Mouse (Mus musculus): ENCODE data around the gene Foxo3. TPM values are rescaled to one million over a fixed set of nuclear protein-coding genes. Genes with fewer than 3 reads are reported as not detected.
A peak's percentile ranks its signal among the peaks of the same experiment; 100 is the strongest.

The Foxo3 gene
- total RNA-seq (2021): 10 to 100 TPM; 43.8 to 46.4 TPM
- long read RNA-seq, experiment 1, full-length matches to known transcripts: 7 of 10 reads
- long read RNA-seq, experiment 1, partial matches to known transcripts: 0 of 10 reads
- long read RNA-seq, experiment 1, other reads (novel, unspliced or antisense): 3 of 10 reads
- long read RNA-seq, experiment 2, full-length matches to known transcripts: 5 of 15 reads
- long read RNA-seq, experiment 2, partial matches to known transcripts: 2 of 15 reads
- long read RNA-seq, experiment 2, other reads (novel, unspliced or antisense): 8 of 15 reads

GRCm38 (mm10) chr10:42276507-42277345 is at the start of gene Foxo3:
Gene Foxo3 (minus strand): TSS chr10:42276755.
- peak; percentile 78 to 87 for DNase-seq (ENCODE audit: low spot score in 2 of 2)

GRCm38 (mm10) chr10:42325305-42325704 is 48.8 kb upstream of the Foxo3 start:
- DNase-seq (ENCODE audit: low spot score in 2 of 2): no peak

GRCm38 (mm10) chr10:42323978-42324377 is 47.4 kb upstream of the Foxo3 start:
- no peak for DNase-seq (ENCODE audit: low spot score in 2 of 2)

DNA sequence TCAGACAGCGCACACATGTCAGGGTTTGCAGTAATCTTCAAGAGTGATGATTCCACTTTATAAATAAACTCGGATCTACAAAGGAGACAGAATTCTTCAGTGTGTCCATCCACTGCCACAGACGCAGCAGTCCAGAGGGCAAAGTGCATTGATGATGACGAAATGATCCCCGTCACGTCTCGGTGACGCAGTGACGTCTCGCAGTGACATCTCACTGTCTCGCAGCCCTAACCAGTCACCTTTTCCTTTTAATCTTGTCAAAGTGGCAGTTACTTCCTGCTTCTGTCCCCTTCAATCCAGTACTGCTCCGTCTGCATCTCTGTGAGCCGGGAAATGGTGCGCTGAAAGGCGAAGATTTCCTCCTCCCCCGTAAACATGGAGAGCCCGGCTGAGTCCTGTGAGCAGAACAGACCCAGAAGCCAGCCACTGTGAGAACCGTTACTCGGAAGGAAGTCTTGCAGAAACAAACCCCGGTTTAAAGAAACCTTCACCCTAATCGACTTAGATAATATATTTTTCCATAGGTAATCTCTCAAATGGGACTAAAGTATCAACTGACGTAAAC is 36.7 kb upstream of the Foxo3 start:
- DNase-seq (ENCODE audit: low spot score in 2 of 2): no peak

- no peak for DNase-seq (ENCODE audit: low spot score in 2 of 2)
These were observed 36.0 kb upstream of the Foxo3 start for GRCm38 (mm10) chr10:42312557-42312956.

- DNase-seq (ENCODE audit: low spot score in 2 of 2): no peak
These were observed 32.1 kb upstream of the Foxo3 start for GRCm38 (mm10) chr10:42308687-42308987.

GRCm38 (mm10) chr10:42307980-42308686 is 31.6 kb upstream of the Foxo3 start:
- DNase-seq (ENCODE audit: low spot score in 2 of 2): peak; percentile 70 to 71

DNA sequence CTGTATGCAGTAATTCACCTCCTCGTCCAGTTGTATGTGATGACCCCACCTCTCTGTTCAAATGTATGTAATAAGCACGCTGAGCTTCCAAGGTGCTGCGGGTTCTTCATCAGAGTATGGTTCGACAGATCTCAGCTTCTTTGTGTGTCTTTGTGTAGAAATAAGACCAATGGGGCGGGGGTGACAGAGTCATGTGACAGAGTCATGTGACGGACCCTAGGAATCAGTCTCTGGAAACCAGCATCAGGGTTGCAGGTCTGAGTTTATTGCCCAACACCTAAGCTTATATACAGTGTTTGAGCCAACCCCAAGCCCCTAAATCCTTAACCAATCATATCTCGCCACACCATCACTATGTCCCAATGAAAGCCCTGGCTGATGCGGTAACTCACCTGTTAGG is 29.9 kb upstream of the Foxo3 start:
- DNase-seq (ENCODE audit: low spot score in 2 of 2): no peak

DNA sequence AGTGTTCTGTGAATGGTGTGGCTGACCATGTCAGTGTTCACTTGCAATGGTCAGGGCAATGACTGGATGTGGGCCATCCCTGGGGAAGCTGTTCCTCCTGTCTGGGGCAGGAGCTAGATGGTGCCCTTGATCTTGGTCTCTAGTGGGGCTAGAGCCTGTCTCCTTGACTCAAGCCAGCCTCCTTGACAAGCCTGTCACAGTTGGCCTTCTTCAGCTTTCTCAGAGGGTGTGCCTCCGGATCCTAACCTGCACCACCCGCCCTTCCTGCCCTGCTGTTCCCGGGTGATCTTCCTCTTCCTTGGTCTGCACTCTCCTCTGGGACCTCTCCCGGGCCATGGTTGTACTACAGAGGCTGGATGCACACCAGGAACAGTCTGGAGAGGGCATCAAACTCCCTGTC is 24.2 kb upstream of the Foxo3 start:
- no peak for DNase-seq (ENCODE audit: low spot score in 2 of 2)

DNA sequence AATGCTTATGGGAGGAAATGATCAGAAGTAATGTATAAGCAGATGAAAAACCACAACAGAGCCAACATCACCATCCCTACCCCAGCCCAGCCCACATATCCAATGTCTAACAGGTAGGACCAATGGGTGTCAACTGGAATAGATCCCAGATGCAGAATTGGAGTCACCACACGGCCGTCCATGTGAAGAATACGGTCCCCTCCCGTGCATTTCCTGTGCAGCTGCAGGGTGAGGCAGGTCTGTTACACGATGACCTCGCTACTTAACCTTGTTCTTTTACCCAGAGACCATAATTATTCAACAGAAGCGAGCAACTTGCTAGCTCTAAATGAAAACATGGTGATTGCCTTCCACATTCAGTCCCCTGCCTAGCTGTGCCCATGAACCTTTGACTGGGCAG is 23.4 kb upstream of the Foxo3 start:
- no peak for DNase-seq (ENCODE audit: low spot score in 2 of 2)

GRCm38 (mm10) chr10:42299426-42299825 is 22.9 kb upstream of the Foxo3 start:
- no peak for DNase-seq (ENCODE audit: low spot score in 2 of 2)

- DNase-seq (ENCODE audit: low spot score in 2 of 2): no peak
These were observed 21.4 kb upstream of the Foxo3 start for GRCm38 (mm10) chr10:42297954-42298353.

DNA sequence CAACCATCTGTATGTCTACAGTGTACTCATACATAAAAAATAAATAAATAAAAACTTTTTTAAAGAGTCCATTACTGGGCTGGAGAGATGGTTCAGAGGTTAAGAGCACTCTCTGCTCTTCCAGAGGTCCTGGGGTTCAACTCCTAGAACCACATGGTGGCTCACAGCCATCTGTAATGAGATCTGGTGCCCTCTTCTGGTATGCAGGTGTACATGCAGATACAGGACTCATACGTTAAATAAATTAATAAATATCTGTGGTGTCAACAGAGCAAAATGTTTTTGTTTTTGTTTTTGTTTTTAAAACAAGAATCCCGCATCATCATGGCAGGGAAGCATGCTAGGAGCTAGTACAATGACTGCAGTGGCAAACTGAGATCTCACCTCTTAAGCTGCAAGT is 20.6 kb upstream of the Foxo3 start:
- DNase-seq (ENCODE audit: low spot score in 2 of 2): no peak

DNA sequence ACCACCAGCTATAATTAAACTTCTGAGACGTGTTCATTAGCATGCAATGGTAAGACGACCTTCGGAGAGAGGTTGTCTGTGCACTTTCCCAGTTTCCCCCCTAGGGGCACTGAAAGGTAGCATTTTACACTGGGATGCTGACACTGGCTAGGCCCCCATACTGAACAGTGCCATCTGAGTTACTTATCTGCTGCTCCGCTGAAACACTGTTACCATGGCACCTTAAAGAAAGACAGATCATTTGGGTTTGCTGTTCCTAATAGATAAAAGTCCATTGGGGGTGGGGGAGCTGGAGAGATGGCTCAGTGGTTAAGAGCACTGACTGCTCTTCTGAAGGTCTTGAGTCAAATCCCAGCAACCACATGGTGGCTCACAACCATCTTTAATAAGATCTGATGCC is 20.0 kb upstream of the Foxo3 start:
- no peak for DNase-seq (ENCODE audit: low spot score in 2 of 2)

DNA sequence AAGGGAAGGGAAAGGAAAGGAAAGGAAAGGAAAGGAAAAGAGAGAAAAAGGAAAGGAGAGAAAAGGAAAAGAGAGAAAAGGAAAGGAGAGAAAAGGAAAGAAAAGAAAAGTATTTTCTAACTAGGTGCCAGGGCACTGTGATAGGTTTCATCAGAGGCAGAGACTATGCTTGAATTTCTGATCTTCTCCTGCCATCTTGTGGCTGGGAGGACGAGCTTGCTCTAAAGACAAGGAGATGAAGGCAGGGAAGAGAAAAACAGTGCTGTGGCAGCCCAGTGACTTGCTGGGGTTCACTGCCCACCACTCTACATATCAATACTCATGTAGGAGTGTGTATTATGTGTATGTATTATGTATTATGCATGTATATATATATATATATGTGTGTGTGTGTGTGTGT is 18.5 kb upstream of the Foxo3 start:
- no peak for DNase-seq (ENCODE audit: low spot score in 2 of 2)

- DNase-seq (ENCODE audit: low spot score in 2 of 2): no peak
These were observed 17.8 kb upstream of the Foxo3 start for GRCm38 (mm10) chr10:42294392-42294791.

- no peak for DNase-seq (ENCODE audit: low spot score in 2 of 2)
These were observed 17.3 kb upstream of the Foxo3 start for GRCm38 (mm10) chr10:42293877-42294276.

- DNase-seq (ENCODE audit: low spot score in 2 of 2): peak in 1 of 2 experiments; percentile 37
These were observed 14.8 kb upstream of the Foxo3 start for GRCm38 (mm10) chr10:42291360-42291759.

DNA sequence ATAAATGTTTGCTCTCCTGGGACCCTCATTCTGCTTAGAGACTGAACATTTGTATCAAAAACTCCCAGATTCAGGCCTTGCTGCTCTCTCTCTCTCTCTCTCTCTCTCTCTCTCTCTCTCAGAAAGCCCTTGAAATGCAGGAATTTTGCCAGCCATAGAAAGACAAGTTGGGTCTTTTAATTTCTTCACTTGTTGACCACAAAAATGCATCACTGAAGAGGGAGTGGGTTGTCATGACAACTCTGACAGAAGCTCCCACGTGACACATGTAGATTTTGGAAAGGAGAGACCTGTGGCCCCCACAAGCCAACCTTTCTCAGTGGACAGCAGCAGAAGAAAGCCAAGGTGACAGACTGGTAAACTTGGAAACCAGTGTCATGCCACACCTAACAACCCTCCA is 11.1 kb upstream of the Foxo3 start:
- DNase-seq (ENCODE audit: low spot score in 2 of 2): no peak

GRCm38 (mm10) chr10:42278307-42278850 is 1.8 kb upstream of the Foxo3 start:
- DNase-seq (ENCODE audit: low spot score in 2 of 2): no peak

DNA sequence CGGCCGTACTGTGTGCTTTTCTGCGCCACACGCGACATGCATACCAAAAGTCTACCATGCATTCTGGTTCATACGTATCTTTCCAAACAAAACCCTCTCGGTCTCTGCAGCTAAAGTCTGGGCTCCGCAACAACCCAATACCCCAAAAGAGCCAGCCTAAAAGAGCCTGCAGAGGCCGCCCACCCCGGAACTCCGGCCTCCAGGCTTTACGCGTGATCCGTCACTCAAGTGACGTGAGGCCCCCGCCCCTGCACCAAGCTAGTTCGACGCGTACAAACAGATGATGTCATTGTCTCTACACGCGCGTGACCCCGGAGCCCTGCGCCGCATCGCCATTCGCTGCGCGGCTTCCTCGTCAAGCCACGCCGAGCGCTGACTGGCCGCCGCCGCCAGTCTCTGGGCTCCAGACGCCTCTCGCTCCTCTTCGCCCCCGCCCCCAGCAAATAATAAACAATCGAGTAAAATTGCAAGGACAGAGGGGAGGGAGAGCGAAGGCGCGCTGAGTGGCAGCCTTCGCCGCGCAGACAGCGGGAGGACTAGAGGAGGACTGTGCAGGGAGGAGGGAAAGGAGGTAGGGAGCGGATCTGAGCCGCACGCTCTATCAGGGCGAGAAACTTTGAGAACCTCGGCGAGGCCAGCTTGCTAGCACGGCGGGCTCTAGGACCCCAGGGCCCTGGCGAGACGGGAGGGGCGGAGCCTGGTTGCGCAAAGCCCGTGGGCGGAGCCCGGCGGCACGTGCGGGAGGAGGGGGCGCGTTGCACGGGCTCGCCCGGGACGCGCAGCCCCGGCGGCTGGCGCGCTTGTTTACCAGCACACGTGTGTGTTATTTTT is 1.1 kb upstream of the Foxo3 start:
- DNase-seq (ENCODE audit: low spot score in 2 of 2): peak; percentile 90 to 98
